Mouse (Mus musculus) G1E (cell line): Measurements from ENCODE around the gene Mpig6b. TPM values are rescaled to one million over a fixed set of nuclear protein-coding genes. Genes with fewer than 3 reads are reported as not detected.

Experiments
- ATAC-seq: 2 replicates; pipeline ENCODE4 v1.8.0; 2016; ENCODE audit warnings: mild to moderate bottlenecking; ENCODE audit not compliant: insufficient number of reproducible peaks, poor library complexity, low FRiP score, severe bottlenecking; ENCODE audit errors: extremely low read depth
- DNase-seq: peaks from one replicate; pipeline ENCODE4 v3.0.0; 2012; ENCODE audit warnings: low spot score
- H3K27me3 ChIP-seq: 2 replicates; pipeline ENCODE4 v1.6.1; 2012; ENCODE audit warnings: mild to moderate bottlenecking, low read length, inconsistent platforms; ENCODE audit not compliant: insufficient read depth
- H3K36me3 ChIP-seq: replicated peaks from 2 replicates; pipeline ENCODE3; 2012; ENCODE audit warnings: mild to moderate bottlenecking, inconsistent platforms
- H3K4me1 ChIP-seq: 2 replicates; pipeline ENCODE4 v1.6.1; 2012; ENCODE audit warnings: low read depth, low read length, inconsistent platforms, mixed read lengths; ENCODE audit not compliant: insufficient read depth
- H3K4me3 ChIP-seq: 2 replicates; pipeline ENCODE4 v1.5.1; 2012; ENCODE audit warnings: low read depth, mild to moderate bottlenecking, inconsistent platforms, low read length, moderate library complexity, mixed read lengths
- H3K9me3 ChIP-seq: replicated peaks from 2 replicates; pipeline ENCODE4 v1.6.1; 2012; ENCODE audit warnings: inconsistent platforms
- CTCF ChIP-seq: IDR thresholded peaks from 2 replicates; pipeline ENCODE4 v1.5.1; 2012; ENCODE audit warnings: low read depth, low read length, inconsistent platforms, mixed read lengths
- GATA1 ChIP-seq: IDR thresholded peaks from 2 replicates; pipeline ENCODE4 v1.6.1; 2012; ENCODE audit warnings: borderline replicate concordance, low read length, inconsistent platforms, mixed read lengths
- GATA2 ChIP-seq: IDR thresholded peaks from 2 replicates; pipeline ENCODE4 v1.6.1; 2012; ENCODE audit warnings: low read depth, low read length, inconsistent platforms, borderline replicate concordance
- POLR2AphosphoS5 ChIP-seq: IDR thresholded peaks from 2 replicates; pipeline ENCODE4 v1.6.1; 2012; ENCODE audit warnings: low read depth, low read length, inconsistent platforms; ENCODE audit not compliant: insufficient replicate concordance
- TAL1 ChIP-seq: conservative IDR thresholded peaks from 2 replicates; pipeline ENCODE4 v1.6.1; 2012; ENCODE audit warnings: low read depth, low read length, inconsistent platforms, mixed read lengths
- polyA plus RNA-seq: library from polyadenylated mRNA; stranded (reverse); fragments of >175 nt; gene quantifications from 2 replicates; pipeline ENCODE4 v1.2.3, GENCODE M21; 2012
- total RNA-seq, 2 experiments: library from RNA; stranded (forward) in 1 of 2; stranded (reverse) in 1 of 2; fragments of 200-1000 nt in 1 of 2; fragments of >200 nt in 1 of 2; fragmentation: Nextera tagmentation in 1 of 2; gene quantifications; 2 replicates each; pipeline ENCODE4 v1.2.3; 2014 to 2017

The Mpig6b gene
- total and polyA plus RNA-seq, 3 experiments, result not detected

GRCm38 (mm10) chr17:35023221-35023620 is 42.8 kb downstream of the Mpig6b start:
- Histone ChIP-seq H3K9me3 (no peaks in the 10 kb centered on the region), H3K27me3 (no peaks in the 10 kb centered on the region), H3K4me3 (peak overlapping the region; percentile 66; the same call in 1 of the 2 replicates), H3K36me3 (peaks cover 54% of the 10 kb centered on the region), H3K4me1 (peaks cover 93% of the 10 kb centered on the region)
- ATAC-seq (no peak), DNase-seq (no peak)
- TF ChIP-seq TAL1 (no peak), GATA2 (no peak), GATA1 (no peak), POLR2AphosphoS5 (no peak), CTCF (no peak)

- DNase-seq (no peak), ATAC-seq (no peak)
- H3K4me3 ChIP-seq, result peak overlapping the region; percentile 48; the same call in 1 of the 2 replicates
- H3K4me1 ChIP-seq, result peaks cover 93% of the 10 kb centered on the region
- no peaks in the 10 kb centered on the region for H3K27me3 ChIP-seq
- H3K36me3 ChIP-seq, result peaks cover 59% of the 10 kb centered on the region
- H3K9me3 ChIP-seq, result no peaks in the 10 kb centered on the region
- TF ChIP-seq POLR2AphosphoS5 (no peak), GATA2 (no peak), GATA1 (no peak), TAL1 (no peak)
Observed at GRCm38 (mm10) chr17:35022541-35023060, 43.4 kb downstream of the Mpig6b start.

- H3K4me1 ChIP-seq, result peaks cover 93% of the 10 kb centered on the region
- TF ChIP-seq GATA2 (peak; percentile 49; the same call in 1 of the 2 replicates), CTCF (no peak), TAL1 (peak; percentile 95)
- ATAC-seq, result peak; percentile 85
Observed at GRCm38 (mm10) chr17:35021842-35022477, 44.0 kb downstream of the Mpig6b start.

GRCm38 (mm10) chr17:35021163-35021808 is 44.7 kb downstream of the Mpig6b start:
- TF ChIP-seq POLR2AphosphoS5 (no peak), CTCF (peak; percentile 87)
- peak; percentile 69 for DNase-seq
- H3K4me1 ChIP-seq, result peaks cover 94% of the 10 kb centered on the region
- ATAC-seq, result 0 out of 2 replicates have a peak, but pooled peaks have one; percentile 12
- H3K36me3 ChIP-seq, result peaks cover 68% of the 10 kb centered on the region
- no peaks in the 10 kb centered on the region for H3K27me3 ChIP-seq
- H3K9me3 ChIP-seq, result no peaks in the 10 kb centered on the region
- H3K4me3 ChIP-seq, result peak overlapping the region; percentile 68; the same call in 1 of the 2 replicates

More at GRCm38 (mm10) chr17:35021842-35022477, 44.0 kb downstream of the Mpig6b start:
- Histone ChIP-seq H3K27me3 (no peaks in the 10 kb centered on the region), H3K9me3 (no peaks in the 10 kb centered on the region), H3K36me3 (peaks cover 65% of the 10 kb centered on the region), H3K4me3 (peak overlapping the region; percentile 68; the same call in 1 of the 2 replicates)
- DNase-seq, result peak; percentile 58

- ATAC-seq, result no peak
Observed at GRCm38 (mm10) chr17:35020551-35020950, 45.4 kb downstream of the Mpig6b start.

GRCm38 (mm10) chr17:35019894-35020293 is 46.1 kb downstream of the Mpig6b start:
- peaks cover 70% of the 10 kb centered on the region for H3K36me3 ChIP-seq

More at GRCm38 (mm10) chr17:35020551-35020950, 45.4 kb downstream of the Mpig6b start:
- TF ChIP-seq TAL1 (no peak), GATA1 (no peak), GATA2 (no peak), POLR2AphosphoS5 (no peak), CTCF (no peak)
- no peaks in the 10 kb centered on the region for H3K27me3 ChIP-seq
- peaks cover 94% of the 10 kb centered on the region for H3K4me1 ChIP-seq
- H3K36me3 ChIP-seq, result peaks cover 68% of the 10 kb centered on the region
- no peaks in the 10 kb centered on the region for H3K9me3 ChIP-seq
- no peak overlapping the region; the same call in 1 of the 2 replicates for H3K4me3 ChIP-seq
- DNase-seq, result no peak

More at GRCm38 (mm10) chr17:35019894-35020293, 46.1 kb downstream of the Mpig6b start:
- DNase-seq (no peak), ATAC-seq (no peak)
- Histone ChIP-seq H3K4me1 (peaks cover 94% of the 10 kb centered on the region), H3K9me3 (no peaks in the 10 kb centered on the region), H3K27me3 (no peaks in the 10 kb centered on the region; the same call in 1 of the 2 replicates), H3K4me3 (no peak overlapping the region)
- TF ChIP-seq POLR2AphosphoS5 (no peak), GATA2 (no peak)
